Mouse (Mus musculus): ENCODE measurements around the gene Mon2. TPM values are rescaled to one million over a fixed set of nuclear protein-coding genes. Genes with fewer than 3 reads are reported as not detected.
"Not testable (repeated sequence)": the region's sequence is repeated elsewhere in the genome, so short reads cannot be mapped to it uniquely, and the experiment has no call there.

The Mon2 gene
- polyA plus RNA-seq, 1 experiment from 2014 or later, result 27.3 TPM

DNA sequence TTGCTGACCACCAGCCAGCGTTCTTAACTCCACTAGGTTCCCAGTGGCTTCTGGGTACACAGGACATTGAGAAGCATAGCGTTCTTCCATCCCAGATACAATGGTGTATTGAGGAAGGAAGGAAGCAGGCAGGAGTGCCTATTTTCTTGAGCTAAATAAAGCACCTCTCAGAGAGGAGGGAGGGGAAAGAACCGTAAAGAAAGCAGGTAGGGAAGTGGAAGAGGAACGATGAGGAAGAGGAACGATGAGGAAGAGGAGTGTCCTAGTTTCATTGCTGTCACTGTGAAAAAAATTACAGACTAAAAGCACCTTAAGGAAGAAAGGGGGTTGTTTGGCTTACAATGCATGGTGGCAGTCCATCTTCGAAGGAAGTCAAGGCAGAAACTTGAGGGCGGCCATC is 106.1 kb downstream of the Mon2 start:
- no peak overlapping the region for H3K9ac ChIP-seq
- no peaks in the 10 kb centered on the region for H3K27me3 ChIP-seq (replicated peaks)
- no peak overlapping the region for H3K4me2 ChIP-seq
- ATAC-seq (replicated peaks), result no peak
- H3K36me3 ChIP-seq (replicated peaks), result no peaks in the 10 kb centered on the region
- H3K4me1 ChIP-seq, result no peaks in the 10 kb centered on the region
- H3K9me3 ChIP-seq, result no peaks in the 10 kb centered on the region
- no peak overlapping the region for H3K4me3 ChIP-seq
- WGBS, result 89% methylated on average over 7 of the region's 7 CpGs
- no peak overlapping the region for H3K27ac ChIP-seq

DNA sequence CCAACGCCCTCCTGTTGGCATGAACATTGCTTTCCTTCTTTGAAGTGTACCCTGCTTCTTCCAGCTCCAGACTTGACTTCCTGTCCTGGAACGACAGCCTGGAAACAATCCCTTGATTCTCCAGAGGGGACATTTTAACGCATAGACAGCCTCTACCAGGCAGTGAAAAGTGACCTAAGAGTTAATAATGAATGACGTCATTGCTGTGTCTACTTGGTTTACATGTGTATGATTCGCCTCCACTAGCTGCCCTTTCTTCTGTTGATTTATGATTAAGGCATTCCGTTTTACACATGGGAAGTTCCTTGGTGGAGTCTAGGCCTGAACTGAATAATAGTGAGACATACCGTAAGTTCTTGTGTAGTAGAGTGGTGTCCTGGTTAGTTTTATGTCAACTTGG is 109.9 kb downstream of the Mon2 start:
- H3K9ac ChIP-seq, result no peak overlapping the region
- peaks cover 24% of the 10 kb centered on the region for H3K4me1 ChIP-seq
- no peaks in the 10 kb centered on the region for H3K9me3 ChIP-seq
- no peak overlapping the region for H3K27ac ChIP-seq
- no peak for ATAC-seq (replicated peaks)
- H3K4me2 ChIP-seq, result no peak overlapping the region
- no peaks in the 10 kb centered on the region for H3K27me3 ChIP-seq (replicated peaks)
- H3K4me3 ChIP-seq, result no peak overlapping the region
- 85% methylated on average over 7 of the region's 7 CpGs for WGBS
- no peaks in the 10 kb centered on the region for H3K36me3 ChIP-seq (replicated peaks)

DNA sequence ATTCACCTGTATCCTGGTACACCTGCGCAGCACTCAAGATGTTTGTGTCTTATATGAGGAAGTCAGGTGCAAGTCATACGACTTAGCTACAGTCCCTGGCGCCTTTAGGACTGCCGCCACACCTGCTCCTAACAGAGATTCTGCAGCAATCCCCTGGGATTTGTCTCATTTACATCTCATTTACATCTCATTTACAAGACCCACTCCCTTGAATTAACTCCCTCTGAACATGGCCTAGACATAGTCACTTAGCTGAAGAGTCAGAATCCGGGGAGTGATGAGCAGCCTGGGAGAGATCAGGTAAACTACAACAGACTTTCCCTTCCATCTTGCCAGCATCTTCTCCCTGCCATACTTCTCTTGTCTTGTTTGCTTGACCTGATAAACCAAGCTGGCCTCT is 110.7 kb downstream of the Mon2 start:
- H3K27me3 ChIP-seq (replicated peaks); H3K4me3 ChIP-seq; H3K4me2 ChIP-seq; H3K9ac ChIP-seq; H3K27ac ChIP-seq; H3K9me3 ChIP-seq; ATAC-seq (replicated peaks); H3K36me3 ChIP-seq (replicated peaks): not testable (repeated sequence)
- H3K4me1 ChIP-seq, result peaks cover 24% of the 10 kb centered on the region
- 65% methylated on average over 5 of the region's 5 CpGs for WGBS

DNA sequence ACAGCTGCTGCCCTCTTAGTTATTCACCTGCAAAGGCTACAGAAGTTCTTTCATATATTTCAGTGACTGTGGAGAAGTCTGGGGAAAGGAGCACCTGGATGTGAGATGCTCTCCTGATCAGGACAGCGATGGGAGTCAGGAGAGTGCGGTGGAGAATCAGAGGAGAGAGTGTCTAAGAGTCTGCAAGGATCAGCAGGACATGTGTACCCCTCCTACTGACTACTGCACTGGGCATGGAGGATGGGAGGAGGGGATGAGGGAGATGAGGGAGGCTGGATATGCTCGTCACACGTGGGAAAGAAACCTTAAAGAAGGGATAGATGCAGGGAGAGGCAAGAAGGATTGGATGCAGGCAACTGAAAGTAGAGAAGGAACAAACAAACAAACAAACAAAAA is 112.1 kb downstream of the Mon2 start:
- H3K27me3 ChIP-seq (replicated peaks), result no peaks in the 10 kb centered on the region
- peak overlapping the region; percentile 49 for H3K4me2 ChIP-seq
- no peak overlapping the region for H3K9ac ChIP-seq
- WGBS, result 8% methylated on average over 4 of the region's 4 CpGs
- no peak overlapping the region for H3K4me3 ChIP-seq
- ATAC-seq (replicated peaks), result peak; percentile 57
- H3K4me1 ChIP-seq, result peaks cover 24% of the 10 kb centered on the region
- no peaks in the 10 kb centered on the region for H3K36me3 ChIP-seq (replicated peaks)
- peak overlapping the region; percentile 74 for H3K27ac ChIP-seq
- H3K9me3 ChIP-seq, result no peaks in the 10 kb centered on the region

DNA sequence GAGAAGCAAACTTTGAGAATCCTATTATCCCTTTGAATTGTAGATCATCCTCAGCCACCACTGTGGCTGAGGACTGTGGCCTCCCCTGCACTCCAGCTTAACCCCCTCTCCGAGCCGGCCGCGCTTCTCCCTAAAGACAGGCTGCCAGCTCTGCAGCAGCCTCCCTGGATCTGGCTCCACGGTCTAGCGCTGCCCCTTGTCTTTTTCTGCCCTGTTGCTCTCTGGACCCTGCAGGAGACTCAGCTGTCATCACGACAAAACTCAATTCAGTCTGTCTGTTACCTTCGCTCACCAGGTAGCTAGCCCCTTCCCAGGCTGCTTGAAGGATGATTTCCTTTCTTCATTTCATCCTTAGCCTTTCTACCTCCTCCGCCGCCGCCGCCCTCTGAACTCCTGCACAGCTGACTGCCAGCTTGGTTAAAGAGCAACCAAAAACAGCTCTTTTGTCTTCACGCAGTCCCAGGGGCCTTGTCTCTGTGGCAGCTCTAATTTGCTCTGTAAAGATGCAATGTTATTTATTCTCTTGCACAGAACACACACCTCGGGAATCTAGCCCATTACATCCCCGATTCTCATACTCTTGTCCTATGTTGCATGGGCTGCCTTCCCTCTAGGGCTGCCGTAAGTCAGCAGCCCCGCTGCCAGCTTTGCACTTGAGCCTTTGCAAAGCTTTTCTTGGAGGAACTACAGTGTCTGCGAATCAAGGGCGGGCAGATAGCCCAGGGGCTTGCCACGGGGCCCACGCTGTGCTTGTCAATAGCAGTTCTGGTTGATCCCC is 112.7 kb downstream of the Mon2 start:
- peak overlapping the region; percentile 23; the same call in 1 of the 2 replicates for H3K9ac ChIP-seq
- peak overlapping the region; percentile 49 for H3K4me2 ChIP-seq
- peak overlapping the region; percentile 10 for H3K4me3 ChIP-seq
- ATAC-seq (replicated peaks), result peak; percentile 72
- H3K27ac ChIP-seq, result peak overlapping the region; percentile 74
- H3K27me3 ChIP-seq (replicated peaks), result no peaks in the 10 kb centered on the region
- under 1% methylated on average over 21 of the region's 21 CpGs for WGBS
- no peaks in the 10 kb centered on the region for H3K9me3 ChIP-seq
- no peaks in the 10 kb centered on the region for H3K36me3 ChIP-seq (replicated peaks)
- peaks cover 24% of the 10 kb centered on the region for H3K4me1 ChIP-seq

DNA sequence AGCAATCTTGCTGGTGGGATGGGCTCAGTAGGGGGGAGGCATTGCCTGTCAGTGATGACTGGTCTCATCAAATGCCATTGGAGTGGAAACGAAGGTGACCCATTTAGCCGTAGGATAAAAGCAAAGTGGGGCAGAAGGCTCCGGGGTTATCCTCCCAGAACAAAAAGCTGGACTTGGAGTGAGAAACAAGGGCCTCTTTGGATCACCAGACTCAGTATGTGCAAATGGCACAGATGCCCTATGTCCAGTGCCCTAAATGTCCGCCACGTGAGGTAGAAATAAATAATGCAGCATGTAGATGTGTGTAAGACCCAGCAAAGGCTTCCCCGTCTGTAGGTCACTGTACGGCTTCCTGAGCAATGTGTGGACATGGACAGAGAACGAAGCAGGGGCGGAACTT is 113.7 kb downstream of the Mon2 start:
- Histone ChIP-seq H3K4me1 (peaks cover 24% of the 10 kb centered on the region), H3K27me3 (replicated peaks) (no peaks in the 10 kb centered on the region), H3K9ac (no peak overlapping the region), H3K9me3 (no peaks in the 10 kb centered on the region), H3K4me2 (no peak overlapping the region), H3K36me3 (replicated peaks) (no peaks in the 10 kb centered on the region), H3K27ac (no peak overlapping the region), H3K4me3 (no peak overlapping the region)
- 50% methylated on average over 9 of the region's 9 CpGs for WGBS
- no peak for ATAC-seq (replicated peaks)

DNA sequence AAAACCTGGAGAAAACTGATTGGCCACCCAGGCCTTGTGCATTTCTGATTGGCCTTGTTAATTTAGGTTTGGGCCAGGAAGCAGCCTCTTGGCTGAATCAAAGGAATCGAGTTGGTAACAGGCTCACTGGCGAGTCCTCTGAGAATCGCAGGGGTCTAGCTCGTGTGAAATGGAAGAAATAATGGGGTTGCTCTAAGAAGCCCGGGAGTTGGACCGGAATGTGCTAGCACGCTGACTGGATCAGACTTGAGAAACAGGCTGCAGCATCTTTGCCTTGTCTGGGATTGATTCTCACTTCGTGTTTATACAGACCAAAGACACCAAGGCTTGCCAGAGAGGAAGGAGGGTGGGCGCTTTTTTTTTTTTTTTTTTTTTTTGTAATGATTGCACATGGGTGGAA is 114.8 kb downstream of the Mon2 start:
- H3K9me3 ChIP-seq, result no peaks in the 10 kb centered on the region

DNA sequence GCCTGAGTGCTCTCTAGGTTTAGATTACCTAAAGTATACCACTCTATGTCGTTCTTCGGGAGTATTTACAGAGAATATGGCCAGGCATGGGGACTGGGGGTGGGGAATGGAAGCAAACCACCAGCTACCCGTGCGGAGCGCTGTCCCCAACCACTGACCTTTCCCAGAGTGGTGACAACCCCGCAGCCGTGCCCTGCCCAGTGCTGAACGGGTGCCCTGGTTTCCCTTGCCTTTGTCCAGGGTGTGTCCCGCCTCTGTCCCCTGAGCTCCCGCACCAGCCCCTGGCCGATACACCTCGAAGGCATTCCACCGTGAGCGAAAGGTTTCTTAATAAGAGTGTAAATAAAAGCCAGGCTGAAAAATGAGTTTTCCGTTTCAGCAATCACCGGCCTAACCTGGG is 115.6 kb downstream of the Mon2 start:
- 72% methylated on average over 16 of the region's 16 CpGs for WGBS
- no peak overlapping the region for H3K27ac ChIP-seq
- H3K36me3 ChIP-seq (replicated peaks), result no peaks in the 10 kb centered on the region
- peaks cover 24% of the 10 kb centered on the region for H3K4me1 ChIP-seq
- H3K27me3 ChIP-seq (replicated peaks), result no peaks in the 10 kb centered on the region
- H3K9me3 ChIP-seq, result no peaks in the 10 kb centered on the region
- no peak overlapping the region for H3K4me2 ChIP-seq
- no peak overlapping the region for H3K9ac ChIP-seq
- no peak overlapping the region for H3K4me3 ChIP-seq
- ATAC-seq (replicated peaks), result no peak

More for the DNA sequence above, 114.8 kb downstream of the Mon2 start:
- ATAC-seq (replicated peaks), result no peak
- Histone ChIP-seq H3K27me3 (replicated peaks) (no peaks in the 10 kb centered on the region), H3K4me2 (no peak overlapping the region), H3K9ac (no peak overlapping the region), H3K4me3 (no peak overlapping the region), H3K27ac (no peak overlapping the region), H3K36me3 (replicated peaks) (no peaks in the 10 kb centered on the region), H3K4me1 (peaks cover 24% of the 10 kb centered on the region)
- WGBS, result 61% methylated on average over 9 of the region's 9 CpGs

DNA sequence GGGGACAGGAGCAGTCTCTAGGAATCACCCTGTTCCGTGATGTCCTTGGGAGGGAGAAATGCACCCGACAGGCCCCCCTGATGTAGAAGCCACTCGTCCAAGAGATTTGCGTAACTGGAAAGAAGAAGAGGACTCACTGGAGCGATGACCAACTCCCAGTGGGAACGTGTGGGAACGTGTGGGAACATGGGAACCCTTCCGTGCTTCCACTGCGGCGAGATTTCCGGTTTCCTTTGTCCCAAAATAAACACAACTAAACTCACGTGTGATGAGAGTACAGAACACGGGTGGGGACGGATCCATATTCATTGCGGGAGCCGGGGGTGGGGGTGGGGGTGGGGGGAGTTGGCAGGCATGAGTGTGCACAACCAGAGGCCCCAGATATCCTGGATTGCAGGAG is 116.1 kb downstream of the Mon2 start:
- ATAC-seq (replicated peaks), result no peak
- Histone ChIP-seq H3K4me1 (peaks cover 24% of the 10 kb centered on the region), H3K9ac (no peak overlapping the region), H3K4me2 (no peak overlapping the region), H3K27ac (no peak overlapping the region), H3K4me3 (no peak overlapping the region), H3K9me3 (no peaks in the 10 kb centered on the region), H3K27me3 (replicated peaks) (no peaks in the 10 kb centered on the region), H3K36me3 (replicated peaks) (no peaks in the 10 kb centered on the region)
- 89% methylated on average over 16 of the region's 16 CpGs for WGBS

DNA sequence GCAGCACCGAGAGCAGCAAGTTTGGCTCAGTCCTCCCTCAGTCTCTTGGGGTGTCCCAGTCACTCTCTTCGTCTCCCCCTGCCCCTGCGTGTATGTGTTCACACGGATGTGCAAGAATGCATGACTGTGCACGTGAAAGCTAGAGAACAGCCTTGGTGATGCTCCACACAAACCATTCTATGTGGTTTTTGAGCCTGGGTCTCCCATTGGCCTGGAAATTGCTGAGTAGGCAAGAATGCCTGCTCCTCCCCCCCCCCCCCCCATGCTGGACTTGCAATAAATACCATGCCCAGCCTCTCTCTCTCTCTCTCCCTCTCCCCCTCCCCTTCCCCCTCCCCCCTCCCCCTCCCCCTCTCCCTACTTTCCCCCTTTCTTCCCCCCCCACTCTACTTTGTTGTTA is 117.6 kb downstream of the Mon2 start:
- no peak overlapping the region for H3K4me2 ChIP-seq
- peaks cover 10% of the 10 kb centered on the region for H3K4me1 ChIP-seq
- no peaks in the 10 kb centered on the region for H3K27me3 ChIP-seq (replicated peaks)
- WGBS, result 82% methylated on average over 5 of the region's 5 CpGs
- H3K27ac ChIP-seq, result no peak overlapping the region
- H3K9ac ChIP-seq, result no peak overlapping the region
- H3K9me3 ChIP-seq, result no peaks in the 10 kb centered on the region
- H3K4me3 ChIP-seq, result no peak overlapping the region
- no peaks in the 10 kb centered on the region for H3K36me3 ChIP-seq (replicated peaks)
- no peak for ATAC-seq (replicated peaks)

DNA sequence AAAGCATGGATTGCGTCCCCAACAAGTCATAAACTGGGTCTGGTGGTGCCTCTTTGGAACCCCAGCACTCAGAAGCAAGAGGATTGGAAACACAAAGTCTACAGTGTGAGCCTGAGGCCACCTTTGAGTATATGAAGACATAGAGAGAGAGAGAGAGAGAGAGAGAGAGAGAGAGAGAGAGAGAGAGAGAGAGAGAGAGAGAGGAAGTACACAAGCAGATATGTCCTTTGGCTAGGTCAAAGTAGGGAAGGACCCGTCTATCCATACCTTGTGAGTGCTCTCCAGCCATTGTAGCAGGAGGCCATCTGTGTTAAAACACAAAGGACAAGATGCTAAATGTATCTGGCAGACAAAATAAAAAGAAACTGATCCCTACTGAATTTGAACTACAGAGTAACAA is 118.4 kb downstream of the Mon2 start:
- H3K36me3 ChIP-seq (replicated peaks), result no peaks in the 10 kb centered on the region
- no peak overlapping the region for H3K27ac ChIP-seq
- peaks cover 4% of the 10 kb centered on the region; the same call in 1 of the 2 replicates for H3K4me1 ChIP-seq
- 89% methylated on average over 2 of the region's 2 CpGs for WGBS
- ATAC-seq (replicated peaks), result no peak
- no peaks in the 10 kb centered on the region for H3K9me3 ChIP-seq
- H3K4me2 ChIP-seq, result no peak overlapping the region
- no peak overlapping the region for H3K9ac ChIP-seq
- H3K27me3 ChIP-seq (replicated peaks), result no peaks in the 10 kb centered on the region
- no peak overlapping the region for H3K4me3 ChIP-seq

DNA sequence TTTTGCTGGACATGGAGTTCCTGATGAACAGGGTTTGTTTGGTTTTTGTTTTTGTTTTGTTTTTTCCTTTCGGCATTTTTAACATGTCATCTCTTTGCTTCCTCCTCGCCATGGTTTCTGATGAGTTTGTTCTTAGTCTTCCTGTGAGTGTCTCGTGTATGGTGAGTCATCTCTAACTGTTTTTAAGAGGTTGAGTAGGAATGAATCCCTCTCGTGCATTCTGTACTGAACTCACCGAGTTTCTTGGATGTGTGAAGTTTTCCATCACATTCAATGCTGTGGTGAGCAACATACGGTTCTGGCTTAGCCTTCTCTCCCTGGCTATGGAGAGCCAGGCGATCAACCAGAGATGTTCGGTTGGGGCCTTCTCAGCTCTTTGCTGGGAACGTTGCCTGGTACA is 122.7 kb downstream of the Mon2 start:
- no peak overlapping the region for H3K4me3 ChIP-seq
- no peak overlapping the region for H3K4me2 ChIP-seq
- no peak overlapping the region for H3K9ac ChIP-seq
- no peaks in the 10 kb centered on the region for H3K27me3 ChIP-seq (replicated peaks)
- H3K9me3 ChIP-seq, result no peaks in the 10 kb centered on the region
- WGBS, result 92% methylated on average over 9 of the region's 9 CpGs
- no peaks in the 10 kb centered on the region for H3K4me1 ChIP-seq
- ATAC-seq (replicated peaks), result no peak
- no peak overlapping the region for H3K27ac ChIP-seq
- no peaks in the 10 kb centered on the region for H3K36me3 ChIP-seq (replicated peaks)

DNA sequence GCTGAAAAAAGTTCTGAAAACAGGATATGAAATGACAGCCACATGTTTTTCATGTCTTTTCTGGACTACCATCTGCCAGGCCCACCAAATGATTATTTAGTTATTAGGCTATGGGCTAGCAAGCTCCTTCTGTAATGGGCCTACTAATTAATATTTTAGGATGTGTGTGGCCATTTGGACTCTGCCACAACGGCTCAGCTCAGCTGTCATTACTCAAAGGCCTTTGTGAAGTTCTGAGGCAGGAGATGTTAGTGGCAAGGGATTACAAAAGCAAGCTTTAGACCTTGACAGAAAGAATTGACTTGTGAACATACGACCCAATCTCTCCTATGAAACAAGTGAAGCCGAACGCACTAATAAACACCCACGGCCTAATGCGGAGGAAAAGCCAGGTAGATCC is 125.3 kb downstream of the Mon2 start:
- no peak for ATAC-seq (replicated peaks)
- 56% methylated on average over 6 of the region's 6 CpGs for WGBS
- H3K9me3 ChIP-seq, result no peaks in the 10 kb centered on the region
- no peaks in the 10 kb centered on the region for H3K4me1 ChIP-seq
- no peaks in the 10 kb centered on the region for H3K27me3 ChIP-seq (replicated peaks)
- no peaks in the 10 kb centered on the region for H3K36me3 ChIP-seq (replicated peaks)
- H3K4me2 ChIP-seq, result no peak overlapping the region
- no peak overlapping the region for H3K9ac ChIP-seq
- no peak overlapping the region for H3K4me3 ChIP-seq
- no peak overlapping the region for H3K27ac ChIP-seq
